Mouse (Mus musculus): ENCODE results near the gene Usp43. TPM values are rescaled to one million over a fixed set of nuclear protein-coding genes. Genes with fewer than 3 reads are reported as not detected.

Usp43 gene
- total RNA-seq, 2 experiments from 2014 or later, result 2.7 to 2.8 TPM

DNA sequence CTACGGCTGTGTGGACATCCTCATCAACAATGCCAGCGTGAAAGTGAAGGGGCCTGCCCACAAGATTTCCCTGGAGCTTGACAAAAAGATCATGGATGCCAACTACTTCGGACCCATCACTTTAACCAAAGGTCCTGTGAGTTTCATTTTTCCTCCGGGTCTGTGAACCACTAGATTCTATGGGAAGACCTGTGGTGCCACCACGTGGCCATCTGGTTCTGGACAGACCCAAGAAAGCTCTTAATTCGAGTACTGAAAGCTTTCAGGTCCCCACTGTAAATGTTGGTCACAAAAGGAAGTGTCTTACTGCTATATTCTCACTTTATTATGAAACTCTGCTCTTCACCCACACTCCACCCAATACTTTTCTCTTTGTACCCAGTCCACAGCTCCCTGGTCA lies 110.4 kb downstream of the Usp43 start:
- peak; percentile 22 to 39 for DNase-seq (ENCODE audit: low spot score in 2 of 2)

GRCm38 (mm10) chr11:67808051-67808450 lies 113.9 kb downstream of the Usp43 start:
- peak; percentile 16 to 24 for DNase-seq (ENCODE audit: low spot score in 2 of 2)

DNA sequence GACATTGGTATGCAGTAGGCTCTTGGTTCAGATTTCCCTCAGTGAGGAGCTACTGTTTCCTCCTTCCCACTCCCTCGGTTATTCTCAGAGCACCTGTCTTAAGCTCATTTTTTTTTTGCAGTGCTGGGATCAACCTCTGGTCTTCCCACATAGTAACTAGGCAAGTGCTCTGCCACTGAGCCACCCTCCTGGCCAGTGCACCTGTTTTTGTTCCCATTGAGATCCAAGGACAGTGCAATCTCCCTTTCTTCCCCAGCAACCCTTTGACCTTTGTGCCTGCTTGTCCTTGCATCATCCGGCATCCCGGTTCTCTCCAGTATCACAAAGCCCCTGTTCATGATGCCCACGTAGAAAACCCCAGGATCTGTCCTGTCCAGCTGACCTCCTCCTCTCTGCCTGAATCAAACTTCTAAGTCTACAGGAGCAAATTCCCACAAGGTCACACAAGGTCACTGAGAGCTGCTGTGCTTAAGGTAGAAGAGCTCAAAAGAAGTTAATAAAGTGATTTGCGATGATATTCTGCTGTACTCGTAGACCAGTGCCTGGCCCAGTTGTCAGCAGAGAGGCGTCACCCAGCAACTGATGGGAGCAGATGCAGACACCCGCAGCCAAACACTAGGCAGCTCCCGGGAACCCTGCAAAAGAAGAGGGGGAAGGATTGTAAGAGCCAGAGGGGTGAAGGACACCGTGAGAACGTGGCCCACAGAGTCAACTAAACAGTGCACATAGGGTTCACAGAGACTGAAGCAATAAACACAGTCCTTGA lies 114.9 kb downstream of the Usp43 start:
- no peak for DNase-seq (ENCODE audit: low spot score in 2 of 2)

- no peak for DNase-seq (ENCODE audit: low spot score in 2 of 2)
These were observed 116.4 kb downstream of the Usp43 start for GRCm38 (mm10) chr11:67805538-67805937.

Other genes starting within 250 kb of the Usp43 start
- gene Rcvrn, start 226.8 kb downstream of the Usp43 start, total RNA-seq (2021), result 1 to 10 TPM in 1 of 2 experiments, under 1 TPM in 1; 0.98 to 1.1 TPM
- 1 to 10 TPM; 2.0 to 2.1 TPM for gene Glp2r, start 151.0 kb downstream of the Usp43 start, total RNA-seq (2021)
- not detected for gene Gsg1l2, start 147.5 kb downstream of the Usp43 start, total RNA-seq (2021)
- not detected for gene Dhrs7c, start 124.0 kb downstream of the Usp43 start, total RNA-seq (2021)
- gene Cfap52, start 43.5 kb upstream of the Usp43 start, total RNA-seq (2021), result 1 to 10 TPM; 1.9 to 4.7 TPM
- gene Stx8, start 44.0 kb upstream of the Usp43 start, total RNA-seq (2021), result 10 to 100 TPM; 34.3 to 38.1 TPM

All from left cerebral cortex, adult 18-20 months (tissue).